Mouse (Mus musculus) ES-E14 (cell line): ENCODE measurements around the gene Gtf2a1l. TPM values are rescaled to one million over a fixed set of nuclear protein-coding genes. Genes with fewer than 3 reads are reported as not detected.

ENCODE experiments used
- DNase-seq: peaks from one replicate; pipeline ENCODE4 v3.0.0-alpha.2; 2013; ENCODE audit warnings: low read depth, low spot score
- H3K27ac ChIP-seq: 2 replicates; pipeline ENCODE4 v1.5.1; 2012; ENCODE audit warnings: low read depth, mild to moderate bottlenecking, low read length, moderate library complexity, mixed read lengths; ENCODE audit not compliant: poor library complexity, insufficient read depth, severe bottlenecking
- H3K36me3 ChIP-seq: 2 replicates; pipeline ENCODE4 v1.6.1; 2012; ENCODE audit warnings: mild to moderate bottlenecking, low read length, moderate library complexity, mixed read lengths; ENCODE audit not compliant: control insufficient read depth, poor library complexity, insufficient read depth, severe bottlenecking
- H3K4me1 ChIP-seq, 2 experiments: fragments of 150-350 bp in 1 of 2; sonication (generic) in 1 of 2; 2 replicates each; pipeline ENCODE4 v1.6.1; 2012; ENCODE audit warnings: low read length in 2 of 2, mild to moderate bottlenecking in 1 of 2, mixed read lengths in 1 of 2; ENCODE audit not compliant: control insufficient read depth in 2 of 2, insufficient read depth in 2 of 2, poor library complexity in 1 of 2
- H3K4me3 ChIP-seq, 2 experiments: fragments of 150-350 bp in 1 of 2; sonication (generic) in 1 of 2; 2 replicates each; pipeline ENCODE4 v1.5.1; 2012; ENCODE audit warnings: low read length in 2 of 2, low read depth in 1 of 2, mild to moderate bottlenecking in 1 of 2, mixed read lengths in 1 of 2; ENCODE audit not compliant: insufficient read depth in 1 of 2, poor library complexity in 1 of 2, severe bottlenecking in 1 of 2
- H3K9ac ChIP-seq: 2 replicates; pipeline ENCODE4 v1.6.1; 2012; ENCODE audit warnings: low read depth, mild to moderate bottlenecking, low read length, mixed read lengths; ENCODE audit not compliant: poor library complexity, insufficient read depth, severe bottlenecking
- H3K9me3 ChIP-seq: fragments of 150-350 bp; sonication (generic); 2 replicates; pipeline ENCODE4 v1.6.1; 2012; ENCODE audit warnings: low read depth, mild to moderate bottlenecking, low read length; ENCODE audit not compliant: control insufficient read depth, insufficient read depth
- CHD2 ChIP-seq: IDR thresholded peaks from 2 replicates; pipeline ENCODE4 v1.6.1; 2014; ENCODE audit warnings: mild to moderate bottlenecking, low read depth, low read length, inconsistent platforms
- HCFC1 ChIP-seq: IDR thresholded peaks from 2 replicates; pipeline ENCODE4 v1.6.1; 2012; ENCODE audit warnings: low read length, inconsistent platforms, borderline replicate concordance; ENCODE audit not compliant: insufficient read depth
- MAFK ChIP-seq: IDR thresholded peaks from 2 replicates; pipeline ENCODE4 v1.6.1; 2014; ENCODE audit warnings: mild to moderate bottlenecking, low read depth, low read length, inconsistent platforms; ENCODE audit not compliant: insufficient read depth
- ZC3H11A ChIP-seq: IDR thresholded peaks from 2 replicates; pipeline ENCODE4 v1.6.1; 2012; ENCODE audit warnings: low read depth, mild to moderate bottlenecking, inconsistent platforms, low read length, borderline replicate concordance
- ZNF384 ChIP-seq: IDR thresholded peaks from 2 replicates; pipeline ENCODE4 v1.6.1; 2012; ENCODE audit warnings: low read depth, low read length, inconsistent platforms
- in situ Hi-C, 2 experiments: fragments of 600-800 bp; cut with MboI; formaldehyde crosslinking; loops; one replicate each; pipeline ENCODE4 v1.15.1; 2025; ENCODE audit warnings: low sequenced_read_pairs in 2 of 2, inconsistent platforms in 1 of 2; ENCODE audit not compliant: unreplicated experiment in 2 of 2
- total RNA-seq: library from RNA; depleted of rRNA; stranded (reverse); fragments of 300-350 nt; gene quantifications from 2 replicates; pipeline ENCODE4 v1.2.3, GENCODE M21; 2012; rRNA removed

The Gtf2a1l gene
- total RNA-seq = 0.69 and 0.80 TPM in 2 replicates

DNA sequence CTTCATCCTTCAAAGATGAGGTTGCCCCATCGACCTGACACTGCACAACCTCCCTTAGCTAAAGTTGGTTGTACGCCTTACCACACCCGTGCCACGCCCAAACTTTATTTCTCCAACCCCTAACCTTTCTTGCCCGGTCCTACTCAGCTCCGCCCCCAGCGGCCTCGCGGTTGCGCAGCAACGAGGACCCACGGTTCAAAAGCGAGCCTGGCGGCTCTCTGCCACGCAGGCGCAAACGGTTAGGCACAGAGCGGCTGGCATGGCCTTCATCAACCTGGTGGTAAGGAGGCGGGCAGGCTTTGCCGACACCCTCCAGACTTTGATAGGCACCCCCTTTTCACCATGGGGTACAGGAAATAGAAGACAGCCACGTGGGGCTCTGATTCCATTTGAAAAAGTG, at the start of gene Gtf2a1l:
TSS of gene Gtf2a1l (plus strand) at position 209 of the 400 bp plus-strand sequence.
- Histone ChIP-seq H3K36me3 (no peaks in the 10 kb centered on the region), H3K4me1 (peaks cover 0 to 2% of the 10 kb centered on the region in 2 experiments; a peak in 2 of 4 replicates), H3K9me3 (no peaks in the 10 kb centered on the region), H3K4me3 (peak within 1 kb of the TSS; percentile 43; a peak in 2 of 4 replicates), H3K27ac (no peak within 1 kb of the TSS), H3K9ac (peak within 1 kb of the TSS; percentile 45)
- peak; percentile 45 for DNase-seq
- no peak for TF ChIP-seq CHD2
- TF ChIP-seq MAFK = no peak
- in situ Hi-C loops = no loop called here

DNA sequence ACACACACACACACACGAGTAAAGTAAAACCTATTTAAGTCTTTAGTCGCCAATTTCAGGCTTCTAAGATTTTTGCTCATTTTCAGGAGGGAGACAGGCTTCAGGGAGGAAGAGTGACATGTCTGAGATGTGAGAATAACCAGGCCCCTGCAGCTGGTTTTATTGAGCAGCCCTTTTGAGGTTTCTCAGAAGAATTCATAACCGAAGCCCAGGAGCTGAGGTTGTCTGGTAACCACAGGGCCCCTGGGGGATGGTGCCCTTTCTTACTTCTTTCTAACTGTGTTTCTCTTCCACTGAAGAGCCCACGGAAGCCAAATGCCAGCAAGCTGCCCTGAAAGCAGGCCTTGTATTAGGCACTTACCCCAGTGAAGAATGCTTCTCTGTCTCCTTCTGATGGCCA, 47.5 kb upstream of the Gtf2a1l start:
- no peak overlapping the region for H3K4me3 ChIP-seq
- H3K9ac ChIP-seq = no peak overlapping the region
- no peak overlapping the region for H3K27ac ChIP-seq
- H3K36me3 ChIP-seq = peaks cover 2% of the 10 kb centered on the region; the same call in 1 of the 2 replicates
- TF ChIP-seq ZNF384 (no peak), ZC3H11A (no peak), CHD2 (no peak), HCFC1 (no peak), MAFK (no peak)
- H3K9me3 ChIP-seq = no peaks in the 10 kb centered on the region
- H3K4me1 ChIP-seq = peaks cover 7 to 9% of the 10 kb centered on the region in 2 experiments
- in situ Hi-C loops = no loop called here
- no peak for DNase-seq

DNA sequence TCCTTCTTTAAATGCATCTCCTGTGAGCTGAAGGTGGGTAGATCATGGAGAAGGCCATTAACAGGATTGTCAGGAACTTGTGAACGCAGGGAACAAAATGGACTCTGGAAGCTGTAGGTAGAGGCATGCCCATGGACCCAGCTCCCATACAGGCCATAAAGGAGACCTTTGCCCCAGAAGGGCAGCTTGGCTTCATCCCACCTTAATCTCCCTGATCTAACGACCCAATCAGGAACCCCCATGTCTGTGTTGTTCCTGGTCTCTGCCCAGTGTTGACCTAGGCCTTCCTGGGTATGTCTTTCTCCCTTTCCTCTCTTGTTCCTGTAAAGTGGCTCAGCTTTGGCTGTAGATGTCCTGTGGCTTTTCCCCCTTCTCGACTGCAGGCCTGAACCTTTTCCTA, 47.1 kb upstream of the Gtf2a1l start:
- Histone ChIP-seq H3K9me3 (no peaks in the 10 kb centered on the region), H3K9ac (no peak overlapping the region), H3K27ac (no peak overlapping the region), H3K4me1 (peaks cover 7 to 13% of the 10 kb centered on the region in 2 experiments), H3K36me3 (peaks cover 2% of the 10 kb centered on the region; the same call in 1 of the 2 replicates), H3K4me3 (no peak overlapping the region)
- no peak for DNase-seq
- in situ Hi-C loops = no loop called here
- TF ChIP-seq CHD2 = no peak
- no peak for TF ChIP-seq MAFK
- TF ChIP-seq HCFC1 = no peak
- no peak for TF ChIP-seq ZC3H11A
- no peak for TF ChIP-seq ZNF384

DNA sequence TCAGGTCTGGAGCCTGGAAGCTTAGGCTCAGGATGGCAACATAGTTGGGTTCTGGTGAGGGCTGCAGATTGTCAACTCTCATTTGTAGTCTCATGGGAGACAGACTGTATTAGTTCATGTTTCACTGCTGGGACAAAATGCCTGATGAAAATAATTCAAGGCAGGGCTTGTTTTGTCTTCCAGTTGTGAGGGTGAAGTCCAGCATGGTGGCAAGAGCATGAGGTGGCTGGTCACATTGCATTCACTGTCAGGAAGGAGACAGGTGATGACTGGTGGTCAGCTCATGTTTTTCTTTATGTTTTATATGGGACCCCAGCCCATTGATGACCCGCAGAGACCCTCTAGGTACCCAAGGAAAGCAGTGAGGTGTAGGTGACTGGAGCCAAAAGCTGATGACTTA, 45.7 kb upstream of the Gtf2a1l start:
- TF ChIP-seq CHD2 = no peak
- TF ChIP-seq HCFC1 = no peak
- TF ChIP-seq MAFK = no peak
- no peak for TF ChIP-seq ZC3H11A
- TF ChIP-seq ZNF384 = no peak
- no peak overlapping the region for H3K9ac ChIP-seq
- in situ Hi-C loops = no loop called here
- no peak overlapping the region for H3K4me3 ChIP-seq
- H3K27ac ChIP-seq = no peak overlapping the region
- peaks cover 2% of the 10 kb centered on the region; the same call in 1 of the 2 replicates for H3K36me3 ChIP-seq
- peaks cover 13 to 22% of the 10 kb centered on the region in 2 experiments for H3K4me1 ChIP-seq
- H3K9me3 ChIP-seq = no peaks in the 10 kb centered on the region
- DNase-seq = no peak

DNA sequence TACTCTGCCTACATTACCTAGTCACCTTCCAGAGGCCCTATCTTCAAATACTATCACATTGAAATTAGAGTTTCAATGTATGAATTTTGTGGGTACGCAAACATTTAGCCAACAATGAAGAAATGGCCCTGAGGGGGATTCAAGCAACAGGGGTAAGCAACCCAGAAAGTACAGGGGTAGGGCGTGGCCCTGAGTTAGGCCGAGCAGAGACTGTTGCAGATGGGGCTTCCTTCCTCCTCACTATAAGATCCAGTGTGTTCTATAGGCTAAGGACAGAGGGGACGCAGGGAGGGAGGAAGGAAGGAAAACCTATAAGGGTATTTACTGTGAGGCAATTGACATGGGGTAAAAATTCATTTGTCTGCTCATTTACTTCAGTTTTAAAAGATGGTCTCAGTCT, 44.1 kb upstream of the Gtf2a1l start:
- TF ChIP-seq ZNF384 (no peak), CHD2 (no peak), MAFK (no peak), HCFC1 (no peak), ZC3H11A (no peak)
- Histone ChIP-seq H3K9me3 (no peaks in the 10 kb centered on the region), H3K9ac (peak overlapping the region; percentile 73; the same call in 1 of the 2 replicates), H3K4me1 (peaks cover 13 to 28% of the 10 kb centered on the region in 2 experiments), H3K4me3 (peak overlapping the region; percentile 68 to 69), H3K36me3 (peaks cover 2% of the 10 kb centered on the region; the same call in 1 of the 2 replicates), H3K27ac (no peak overlapping the region)
- DNase-seq = no peak
- in situ Hi-C loops = no loop called here
